Mouse (Mus musculus) limb, embryonic 12.5 days (tissue): Measurements from ENCODE around the gene Lancl2. TPM values are rescaled to one million over a fixed set of nuclear protein-coding genes. Genes with fewer than 3 reads are reported as not detected.
A peak's percentile ranks its signal among the peaks of the same experiment; 100 is the strongest.

Source experiments
- ATAC-seq: fragments of 200-750 bp; cut with Nextera tagmentation; 2 replicates; pipeline ENCODE4 v1.8.0; 2017; ENCODE audit warnings: low read depth, moderate TSS enrichment; ENCODE audit not compliant: insufficient number of reproducible peaks, insufficient read depth, low FRiP score, low TSS enrichment
- H3K27ac ChIP-seq: fragments of 300-500 bp; sonication (generic); 2 replicates; pipeline ENCODE4 v1.5.1; 2016; ENCODE audit warnings: mild to moderate bottlenecking, moderate library complexity
- H3K27me3 ChIP-seq: fragments of 300-500 bp; sonication (generic); 2 replicates; pipeline ENCODE4 v1.6.1; 2016; ENCODE audit warnings: mild to moderate bottlenecking, moderate library complexity
- H3K36me3 ChIP-seq: fragments of 300-500 bp; sonication (generic); 2 replicates; pipeline ENCODE4 v1.6.1; 2016; ENCODE audit warnings: mild to moderate bottlenecking, moderate library complexity
- H3K4me1 ChIP-seq: fragments of 300-500 bp; sonication (generic); replicated peaks from 2 replicates; pipeline ENCODE4 v1.6.1; 2016
- H3K4me2 ChIP-seq: fragments of 300-500 bp; sonication (generic); 2 replicates; pipeline ENCODE4 v1.6.1; 2016; ENCODE audit warnings: mild to moderate bottlenecking, moderate library complexity
- H3K4me3 ChIP-seq: fragments of 300-500 bp; sonication (generic); replicated peaks from 2 replicates; pipeline ENCODE4 v1.5.1; 2016; ENCODE audit warnings: mild to moderate bottlenecking
- H3K9ac ChIP-seq: fragments of 300-500 bp; sonication (generic); replicated peaks from 2 replicates; pipeline ENCODE4 v1.6.1; 2016; ENCODE audit warnings: mild to moderate bottlenecking, moderate library complexity
- H3K9me3 ChIP-seq: fragments of 300-500 bp; sonication (generic); 2 replicates; pipeline ENCODE4 v1.6.1; 2016; ENCODE audit warnings: mild to moderate bottlenecking, moderate library complexity
- WGBS: fragments of 180-500 bp; shearing (Covaris S2); methylation state at CpG from one replicate; pipeline ENCODE4 v1.1.7; 2016; 5-methylcytosine and 5-hydroxymethylcytosine counted together
- polyA plus RNA-seq: library from polyadenylated mRNA; unstranded; fragments of >200 nt; fragmentation: Nextera tagmentation; extraction: Ambion mirVana; gene quantifications from 2 replicates; pipeline ENCODE4 v1.2.1, GENCODE M21; 2016

Lancl2 gene
- 37.3 and 37.4 TPM in 2 replicates for polyA plus RNA-seq

DNA sequence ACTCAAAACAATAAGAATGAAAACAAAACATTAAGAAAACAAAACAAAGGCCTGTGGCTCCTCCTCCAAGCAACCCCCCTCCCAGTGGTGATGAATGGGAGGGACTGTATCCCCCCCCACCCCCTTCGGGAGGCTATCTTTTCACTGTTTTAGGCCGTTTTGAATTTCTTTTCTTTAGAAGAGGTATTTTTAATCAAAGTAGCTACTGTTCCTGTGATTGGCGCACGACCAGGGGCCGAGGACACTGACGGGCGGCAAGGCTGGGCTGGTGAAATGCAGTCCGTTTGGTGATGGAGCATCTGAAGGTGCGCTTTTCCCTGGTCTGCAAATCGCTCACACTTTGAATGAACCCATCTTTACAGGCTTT lies at the start of gene Lancl2:
Gene Lancl2 (plus strand): TSS at position 165 of the 367 bp plus-strand sequence.
- Histone ChIP-seq H3K36me3 (no peaks in the 10 kb centered on the region), H3K4me1 (peaks cover 6% of the 10 kb centered on the region; the same call in 1 of the 2 replicates), H3K9me3 (no peaks in the 10 kb centered on the region), H3K9ac (peak within 1 kb of the TSS; percentile 87), H3K27ac (peak within 1 kb of the TSS; percentile 99), H3K27me3 (no peaks in the 10 kb centered on the region), H3K4me3 (peak within 1 kb of the TSS; percentile 66), H3K4me2 (peak within 1 kb of the TSS; percentile 80)
- peak; percentile 37 for ATAC-seq
- WGBS = 0% methylated on average over 10 of the region's 10 CpGs

DNA sequence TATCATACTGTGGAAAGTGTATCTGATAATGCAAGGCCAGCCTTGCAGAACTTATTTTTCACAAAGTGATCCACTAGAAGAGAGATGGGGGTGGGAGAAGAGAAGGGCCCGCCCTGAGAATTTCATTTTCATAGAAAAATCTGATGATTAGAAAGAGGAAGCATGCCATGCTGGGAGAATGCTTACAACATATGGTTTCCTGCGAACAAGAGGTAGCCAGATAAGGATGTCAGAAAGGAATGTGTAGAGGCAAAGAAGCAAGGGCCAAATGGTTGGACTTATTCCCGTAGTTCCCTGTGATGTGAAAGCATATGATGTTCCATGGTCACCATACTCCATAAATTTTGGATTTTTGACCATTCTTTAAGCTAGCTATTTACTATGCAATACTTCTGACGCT lies 41.0 kb upstream of the Lancl2 start:
- Histone ChIP-seq H3K9ac (no peak overlapping the region), H3K27me3 (no peaks in the 10 kb centered on the region), H3K27ac (no peak overlapping the region), H3K4me3 (no peak overlapping the region), H3K4me1 (no peaks in the 10 kb centered on the region), H3K9me3 (no peaks in the 10 kb centered on the region), H3K4me2 (no peak overlapping the region), H3K36me3 (no peaks in the 10 kb centered on the region)
- WGBS = 83% methylated on average over 4 of the region's 4 CpGs
- ATAC-seq = no peak

DNA sequence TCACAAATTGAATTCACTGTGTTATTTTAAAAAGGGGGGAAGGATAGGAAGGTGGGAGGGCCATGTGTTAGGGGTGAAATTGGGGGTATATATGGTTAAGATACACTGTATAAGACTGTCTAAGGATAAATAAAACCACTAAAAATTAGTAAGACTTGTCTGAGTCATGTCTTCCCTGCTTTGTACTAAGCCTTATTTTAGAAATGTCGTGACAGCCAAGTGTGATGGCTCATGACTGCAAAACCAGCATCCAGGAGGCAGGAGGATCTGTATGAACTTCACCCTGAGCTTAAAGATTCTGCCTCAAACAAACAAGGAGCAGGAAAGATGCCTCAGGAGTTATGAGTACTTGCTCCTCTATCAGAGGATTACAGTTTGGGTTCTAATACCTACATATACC lies 18.2 kb upstream of the Lancl2 start:
- peaks cover 41% of the 10 kb centered on the region for H3K36me3 ChIP-seq
- 100% methylated on average over 1 of the region's 1 CpGs for WGBS
- H3K9ac ChIP-seq = no peak overlapping the region

DNA sequence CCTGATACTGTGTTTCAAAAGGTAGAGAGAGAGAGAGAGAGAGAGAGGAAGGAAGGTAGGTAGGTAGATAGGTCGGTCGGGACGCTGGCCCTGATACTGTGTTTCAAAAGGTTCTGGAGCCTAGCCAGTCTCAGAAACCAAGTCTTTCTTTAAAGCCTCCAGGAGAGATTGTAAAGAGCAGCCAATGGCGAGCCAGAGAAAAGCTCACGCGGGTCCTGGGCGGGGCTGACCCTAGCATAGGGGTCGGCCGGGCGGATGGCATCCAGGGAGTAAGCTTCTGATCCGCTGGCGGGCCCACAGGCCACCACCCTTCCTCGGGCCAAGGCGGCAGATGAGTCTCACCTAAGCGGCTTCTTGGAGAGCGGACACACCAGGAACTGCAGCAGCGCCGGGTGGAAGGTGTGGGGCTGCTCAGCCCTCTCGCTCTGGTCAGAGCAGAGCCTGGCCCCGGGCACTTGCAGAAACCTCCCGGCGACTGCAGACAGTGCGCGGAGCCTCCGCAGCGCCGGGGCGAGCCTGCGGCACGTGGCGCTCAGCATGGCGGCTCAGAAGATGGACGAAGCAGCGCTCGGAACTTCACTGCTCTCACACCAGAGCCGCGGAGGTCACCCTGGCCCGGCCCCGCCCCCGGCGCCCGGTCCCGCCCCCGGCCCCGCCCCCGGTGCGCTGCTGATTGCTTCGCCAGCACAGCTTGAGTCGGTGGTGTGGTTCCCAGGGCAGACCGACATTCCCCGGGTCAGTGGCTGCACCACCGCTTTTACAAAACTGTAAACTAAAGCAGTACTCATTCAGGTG lies 10.7 kb upstream of the Lancl2 start, which contains the start of gene Pyurf:
Gene Pyurf (minus strand): TSS at position 612 of the 795 bp plus-strand sequence.
- Histone ChIP-seq H3K4me2 (peak within 1 kb of the TSS; percentile 63), H3K27me3 (no peaks in the 10 kb centered on the region), H3K27ac (peak within 1 kb of the TSS; percentile 95), H3K36me3 (peaks cover 26% of the 10 kb centered on the region), H3K9ac (peak within 1 kb of the TSS; percentile 77), H3K4me3 (peak within 1 kb of the TSS; percentile 73), H3K9me3 (no peaks in the 10 kb centered on the region), H3K4me1 (no peaks in the 10 kb centered on the region)
- peak; percentile 97 for ATAC-seq
- WGBS = under 1% methylated on average over 52 of the region's 52 CpGs

More for the DNA sequence above, 18.2 kb upstream of the Lancl2 start:
- no peak overlapping the region for H3K27ac ChIP-seq
- H3K27me3 ChIP-seq = no peaks in the 10 kb centered on the region
- H3K4me1 ChIP-seq = no peaks in the 10 kb centered on the region
- H3K4me3 ChIP-seq = no peak overlapping the region
- peaks cover 5% of the 10 kb centered on the region; the same call in 1 of the 2 replicates for H3K9me3 ChIP-seq
- no peak for ATAC-seq
- no peak overlapping the region for H3K4me2 ChIP-seq

DNA sequence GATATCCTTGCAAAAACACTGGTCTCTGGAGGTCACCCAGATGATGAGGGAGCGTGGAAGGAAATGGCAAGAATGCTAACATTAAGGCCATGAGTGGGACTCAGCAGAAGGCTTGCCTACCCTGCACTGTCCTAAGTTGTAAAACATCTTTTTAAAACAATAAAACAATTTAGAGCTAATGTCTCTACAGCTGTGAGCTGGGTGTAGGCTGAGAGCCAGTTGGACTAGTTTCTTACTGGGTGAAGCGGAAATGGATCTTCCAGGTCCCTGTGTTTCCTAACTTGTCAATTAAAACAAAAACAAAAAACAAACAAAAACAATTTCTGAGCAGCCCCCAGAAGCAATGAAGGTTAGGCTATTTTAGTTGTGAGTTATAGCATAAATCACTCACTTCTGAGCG lies 9.2 kb upstream of the Lancl2 start:
- H3K27me3 ChIP-seq = no peaks in the 10 kb centered on the region
- H3K4me2 ChIP-seq = no peak overlapping the region
- peaks cover 13% of the 10 kb centered on the region for H3K36me3 ChIP-seq
- no peaks in the 10 kb centered on the region for H3K9me3 ChIP-seq
- no peak overlapping the region for H3K4me3 ChIP-seq
- H3K9ac ChIP-seq = no peak overlapping the region
- WGBS = 87% methylated on average over 3 of the region's 3 CpGs
- H3K4me1 ChIP-seq = no peaks in the 10 kb centered on the region
- H3K27ac ChIP-seq = no peak overlapping the region
- ATAC-seq = no peak

DNA sequence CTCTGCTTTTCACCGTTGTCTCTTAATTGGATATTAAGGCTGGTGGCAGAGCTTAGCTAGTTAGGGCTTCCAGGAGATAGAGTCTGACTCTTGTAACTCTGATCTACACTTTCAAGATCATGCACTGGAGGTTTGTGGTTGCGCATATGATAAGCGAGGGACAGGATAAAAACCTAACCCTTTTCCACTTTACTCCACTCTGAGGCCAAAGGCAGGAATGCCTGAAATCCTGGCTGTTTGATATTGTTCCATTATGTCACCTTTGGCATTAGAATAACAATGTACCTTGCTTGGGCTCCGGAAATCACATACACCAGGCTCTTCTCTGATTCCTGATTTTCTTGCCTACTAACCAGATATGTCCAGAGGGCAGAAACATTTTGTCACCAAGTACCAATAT lies 654 bp upstream of the Lancl2 start:
- Histone ChIP-seq H3K4me1 (peaks cover 6% of the 10 kb centered on the region; the same call in 1 of the 2 replicates), H3K36me3 (no peaks in the 10 kb centered on the region), H3K27ac (no peak overlapping the region), H3K4me3 (peak overlapping the region; percentile 66; the same call in 1 of the 2 replicates), H3K4me2 (peak overlapping the region; percentile 80), H3K9me3 (no peaks in the 10 kb centered on the region), H3K27me3 (no peaks in the 10 kb centered on the region), H3K9ac (no peak overlapping the region)
- ATAC-seq = no peak
- WGBS = 66% methylated on average over 4 of the region's 4 CpGs

DNA sequence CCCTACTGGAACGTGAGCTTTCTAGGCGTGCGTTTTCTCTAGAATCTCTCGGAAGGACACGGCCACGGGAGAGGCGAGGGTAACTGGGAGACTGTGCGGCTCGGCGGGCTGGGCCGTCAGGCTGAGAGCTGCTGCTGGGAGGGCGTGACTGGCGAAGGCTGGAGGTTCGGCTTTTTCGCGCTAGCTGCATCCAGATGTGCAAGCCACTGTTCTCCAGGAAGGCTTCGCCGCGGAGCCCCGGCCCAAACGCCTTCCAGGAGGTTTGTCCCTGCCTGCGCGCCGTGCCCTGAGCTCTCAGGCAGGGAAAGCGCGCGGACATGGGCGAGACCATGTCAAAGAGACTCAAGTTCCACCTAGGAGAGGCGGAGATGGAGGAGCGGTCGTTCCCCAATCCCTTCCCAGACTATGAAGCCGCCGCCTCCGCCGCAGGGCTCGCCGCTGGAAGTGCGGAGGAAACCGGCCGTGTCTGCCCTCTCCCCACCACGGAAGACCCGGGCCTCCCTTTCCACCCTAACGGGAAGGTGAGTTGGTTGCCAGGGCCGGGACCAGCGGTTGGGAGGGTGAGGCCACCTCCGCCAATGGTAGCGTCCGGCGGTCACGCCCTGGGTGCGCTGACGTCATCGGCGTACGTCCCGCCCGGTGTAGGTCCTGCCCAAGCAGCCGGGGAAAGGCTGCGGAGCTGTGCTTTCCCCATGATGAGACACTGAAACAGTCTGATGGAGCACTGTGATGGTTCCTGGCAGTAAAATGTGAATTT lies 581 bp downstream of the Lancl2 start:
- Histone ChIP-seq H3K27ac (peak overlapping the region; percentile 99), H3K36me3 (no peaks in the 10 kb centered on the region), H3K4me1 (peaks cover 6% of the 10 kb centered on the region; the same call in 1 of the 2 replicates), H3K9me3 (no peaks in the 10 kb centered on the region), H3K4me2 (peak overlapping the region; percentile 80), H3K4me3 (peak overlapping the region; percentile 66), H3K9ac (peak overlapping the region; percentile 87), H3K27me3 (no peaks in the 10 kb centered on the region)
- WGBS = under 1% methylated on average over 59 of the region's 59 CpGs
- ATAC-seq = peak; percentile 100

DNA sequence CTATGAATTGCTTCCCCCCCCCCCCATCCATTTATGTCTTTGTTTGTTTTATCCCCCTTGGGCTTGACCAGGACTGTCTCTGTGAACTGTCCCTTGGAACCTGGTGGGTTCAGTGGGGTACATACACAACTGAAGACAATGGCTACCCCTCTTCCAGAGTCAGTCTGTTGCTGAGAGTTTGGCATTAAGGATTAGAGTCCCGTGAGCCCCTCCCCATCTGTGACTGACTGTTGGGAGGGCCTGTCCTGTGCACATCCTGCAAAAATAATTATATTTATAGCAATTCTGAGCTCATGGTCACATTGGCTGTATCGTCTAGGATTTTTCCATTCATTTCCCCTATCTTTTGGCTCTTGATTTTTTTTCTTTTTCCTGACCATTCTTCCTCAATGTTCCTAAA lies 1.4 kb downstream of the Lancl2 start:
- H3K4me3 ChIP-seq = peak overlapping the region; percentile 66
- WGBS = 42% methylated on average over 2 of the region's 2 CpGs
- peak overlapping the region; percentile 80 for H3K4me2 ChIP-seq
- ATAC-seq = peak; percentile 6; the same call in 1 of the 2 replicates
- H3K27me3 ChIP-seq = no peaks in the 10 kb centered on the region
- H3K4me1 ChIP-seq = peaks cover 6% of the 10 kb centered on the region; the same call in 1 of the 2 replicates
- no peaks in the 10 kb centered on the region for H3K36me3 ChIP-seq
- peak overlapping the region; percentile 87 for H3K9ac ChIP-seq
- no peaks in the 10 kb centered on the region for H3K9me3 ChIP-seq
- no peak overlapping the region for H3K27ac ChIP-seq

DNA sequence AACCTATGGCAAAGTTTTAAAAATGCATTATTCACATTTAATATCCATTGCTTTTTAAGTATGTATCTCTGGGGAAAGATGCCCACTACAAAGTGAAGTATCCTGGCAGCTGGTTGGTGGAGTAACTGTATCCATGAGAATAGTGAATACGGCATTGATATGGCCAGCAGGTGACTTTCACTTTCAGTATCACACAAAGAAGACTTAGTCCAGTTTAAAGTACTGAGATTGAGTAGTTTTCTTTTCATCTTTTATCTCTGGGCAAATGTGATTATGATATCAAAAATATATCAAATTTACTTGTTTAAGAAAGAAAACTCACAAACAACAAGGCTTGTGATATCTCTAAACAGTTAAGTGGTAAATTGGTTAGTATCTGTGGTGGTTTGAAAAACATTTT lies 4.4 kb downstream of the Lancl2 start:
- WGBS = 87% methylated on average over 1 of the region's 1 CpGs
- no peak overlapping the region for H3K27ac ChIP-seq
- H3K4me1 ChIP-seq = peaks cover 6% of the 10 kb centered on the region; the same call in 1 of the 2 replicates
- H3K27me3 ChIP-seq = no peaks in the 10 kb centered on the region
- no peak overlapping the region for H3K4me2 ChIP-seq
- H3K9ac ChIP-seq = no peak overlapping the region
- no peak for ATAC-seq
- no peak overlapping the region for H3K4me3 ChIP-seq
- no peaks in the 10 kb centered on the region for H3K9me3 ChIP-seq
- no peaks in the 10 kb centered on the region for H3K36me3 ChIP-seq

DNA sequence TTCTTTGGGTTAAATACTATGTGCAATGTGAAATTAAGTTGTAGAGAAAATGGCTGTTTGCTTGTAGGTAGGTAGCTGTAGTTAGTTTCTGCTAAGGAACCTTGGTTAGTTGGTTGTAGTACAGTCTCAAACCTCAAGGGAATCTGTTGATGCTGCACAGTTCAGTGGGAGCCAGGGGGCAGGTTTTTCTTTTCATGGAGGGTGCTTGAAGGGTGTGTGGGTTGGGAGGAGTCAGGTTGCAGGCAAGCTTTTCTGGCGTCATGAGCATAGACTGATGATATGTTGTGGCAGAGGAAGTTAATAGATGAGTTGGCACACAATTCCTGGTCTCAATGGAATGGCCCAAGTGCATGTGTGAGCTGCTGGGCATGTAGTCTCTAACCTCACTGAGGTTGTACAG lies 9.4 kb downstream of the Lancl2 start:
- 21% methylated on average over 1 of the region's 1 CpGs for WGBS
- 0 out of 2 replicates have a peak, but pooled peaks cover 5% of the 10 kb centered on the region for H3K36me3 ChIP-seq
- H3K4me1 ChIP-seq = no peaks in the 10 kb centered on the region
- no peak overlapping the region for H3K4me3 ChIP-seq
- no peaks in the 10 kb centered on the region for H3K9me3 ChIP-seq
- H3K9ac ChIP-seq = no peak overlapping the region
- H3K4me2 ChIP-seq = no peak overlapping the region
- no peaks in the 10 kb centered on the region for H3K27me3 ChIP-seq
- no peak overlapping the region for H3K27ac ChIP-seq
- no peak for ATAC-seq

DNA sequence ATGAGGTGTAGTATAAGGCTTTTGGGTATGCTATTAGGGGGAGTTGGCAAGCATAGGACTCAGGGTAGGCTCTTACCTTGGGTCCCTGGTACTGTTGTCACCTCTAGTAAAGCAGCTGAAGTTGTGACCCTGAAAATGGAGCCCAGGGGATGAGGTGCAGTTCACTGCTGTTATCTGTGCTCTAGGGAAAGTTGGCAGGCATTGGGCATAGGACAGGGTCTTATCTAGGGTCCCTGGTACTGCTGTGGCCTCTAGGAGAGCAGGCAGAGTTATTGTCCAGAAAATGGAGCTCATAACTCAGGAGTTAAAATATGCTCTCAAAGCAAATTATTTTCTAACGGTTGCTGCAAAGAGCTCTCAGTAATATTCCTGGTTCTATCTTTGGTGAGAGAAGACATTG lies 19.0 kb downstream of the Lancl2 start:
- no peak for ATAC-seq
- WGBS = 90% methylated on average over 1 of the region's 1 CpGs
- H3K4me3 ChIP-seq = no peak overlapping the region
- H3K27me3 ChIP-seq = no peaks in the 10 kb centered on the region
- H3K4me2 ChIP-seq = no peak overlapping the region
- no peaks in the 10 kb centered on the region for H3K9me3 ChIP-seq
- no peak overlapping the region for H3K9ac ChIP-seq
- H3K27ac ChIP-seq = no peak overlapping the region
- peaks cover 18% of the 10 kb centered on the region for H3K36me3 ChIP-seq
- no peaks in the 10 kb centered on the region for H3K4me1 ChIP-seq
